Mouse (Mus musculus): Measurements from ENCODE around the gene Rhog. TPM values are rescaled to one million over a fixed set of nuclear protein-coding genes. Genes with fewer than 3 reads are reported as not detected.

Gene Rhog
- total RNA-seq, 2 experiments from 2014 or later: 13.8 to 14.5 TPM

DNA sequence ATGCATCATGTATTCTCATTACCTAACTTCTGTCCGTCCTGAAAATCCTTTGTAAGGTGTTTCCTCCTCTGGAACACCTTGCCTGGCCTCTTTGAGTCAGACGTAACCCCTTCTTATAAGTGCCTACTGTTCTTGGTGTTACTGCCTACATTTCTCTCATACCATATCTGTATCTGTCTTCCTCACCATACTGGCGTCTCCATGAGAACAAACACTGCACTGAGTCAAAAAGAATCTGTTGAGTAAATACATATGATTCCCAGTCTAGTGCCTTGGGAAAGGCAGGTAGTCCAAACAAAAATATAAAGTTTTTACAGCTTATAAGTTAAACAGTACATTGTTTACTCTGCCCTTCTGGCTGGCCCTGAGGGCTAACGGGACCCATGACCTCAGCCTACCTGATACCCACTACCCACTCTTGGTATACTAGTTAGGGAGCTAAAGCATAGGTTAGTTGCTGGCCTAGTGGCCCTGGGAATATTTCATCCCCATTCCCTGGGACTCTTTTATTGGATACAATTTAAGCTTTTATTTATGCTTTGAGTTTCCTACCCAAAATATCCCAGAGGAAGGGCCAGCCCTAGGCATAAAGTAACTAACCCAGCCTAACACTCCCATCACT lies 27.7 kb downstream of the Rhog start:
- no peak for DNase-seq (ENCODE audit: extremely low spot score in 1 of 2, low spot score in 2 of 2)
- intact Hi-C loops (cut with DNase I): no loop called here

DNA sequence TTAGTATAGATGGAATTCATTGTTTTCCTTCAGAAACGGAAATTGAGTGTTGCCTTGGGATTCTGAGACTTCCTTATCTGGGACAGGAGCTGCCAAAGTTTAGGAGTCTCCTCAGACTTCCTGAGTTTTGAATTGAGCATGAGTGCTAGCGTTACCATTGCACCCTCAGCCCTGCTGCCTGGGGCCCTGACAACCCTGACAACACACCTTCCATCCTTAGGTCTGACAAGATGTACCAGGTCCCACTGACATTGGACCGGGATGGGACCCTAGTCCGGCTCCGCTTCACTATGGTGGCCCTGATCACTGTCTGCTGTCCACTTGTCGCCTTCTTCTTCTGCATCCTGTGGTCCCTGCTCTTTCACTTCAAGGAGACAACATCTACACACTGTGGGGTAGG lies 29.8 kb downstream of the Rhog start:
- no peak for DNase-seq (ENCODE audit: extremely low spot score in 1 of 2, low spot score in 2 of 2)
- intact Hi-C loops (cut with DNase I): no loop called here

DNA sequence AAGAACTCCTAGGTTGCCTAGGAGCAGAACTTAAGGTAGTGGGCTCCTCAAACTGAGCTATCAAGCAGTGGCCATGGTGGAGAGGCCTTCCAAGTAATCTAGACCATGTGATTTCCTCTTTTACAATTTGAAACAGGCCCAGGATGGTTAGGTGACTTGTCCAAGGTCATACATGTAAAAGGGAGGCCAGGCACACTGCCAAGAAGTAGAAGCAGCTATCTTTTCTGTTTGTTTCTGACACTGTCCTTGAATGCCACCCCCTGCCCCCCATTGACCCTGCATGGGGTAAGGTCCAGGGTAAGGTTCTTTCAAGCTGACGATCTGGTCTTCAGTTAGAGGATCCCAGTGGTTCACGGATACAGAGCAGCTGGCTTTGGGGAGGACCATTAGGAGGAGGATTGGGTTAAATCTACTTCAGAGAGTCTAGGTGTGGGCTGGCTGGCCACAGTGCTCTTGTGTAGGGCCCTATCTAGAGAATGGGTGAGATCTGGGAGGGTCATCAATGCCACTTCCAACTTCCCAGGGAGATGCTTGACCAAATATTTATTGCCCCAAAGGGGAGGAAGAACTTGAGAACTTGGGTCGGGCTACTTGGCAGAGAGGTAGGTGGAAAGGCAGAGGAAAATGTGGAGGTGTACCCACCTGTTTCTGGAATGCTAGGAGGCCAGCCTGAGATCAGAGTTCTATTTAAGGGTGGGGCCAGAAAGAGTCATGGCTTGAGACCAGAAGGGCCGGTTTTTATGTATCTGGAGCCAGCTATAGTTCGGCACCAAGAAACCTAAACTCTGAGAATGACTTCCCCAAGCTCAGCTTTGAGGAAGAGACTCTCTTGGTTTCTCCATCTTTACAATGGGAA lies 31.7 kb downstream of the Rhog start:
- intact Hi-C loops (cut with DNase I): no loop called here
- no peak for DNase-seq (ENCODE audit: extremely low spot score in 1 of 2, low spot score in 2 of 2)

- intact Hi-C loops (cut with DNase I): no loop called here
These were observed 32.9 kb downstream of the Rhog start for GRCm38 (mm10) chr7:102222830-102223556.

GRCm38 (mm10) chr7:102222336-102222735 lies 33.5 kb downstream of the Rhog start:
- peak in 1 of 2 experiments; percentile 42 for DNase-seq (ENCODE audit: extremely low spot score in 1 of 2, low spot score in 2 of 2)
- intact Hi-C loops (cut with DNase I): no loop called here

More at GRCm38 (mm10) chr7:102222830-102223556, 32.9 kb downstream of the Rhog start:
- peak; percentile 56 to 82 for DNase-seq (ENCODE audit: extremely low spot score in 1 of 2, low spot score in 2 of 2)

- intact Hi-C loops (cut with DNase I): no loop called here
- no peak for DNase-seq (ENCODE audit: extremely low spot score in 1 of 2, low spot score in 2 of 2)
These were observed 34.0 kb downstream of the Rhog start for GRCm38 (mm10) chr7:102221899-102222298.

DNA sequence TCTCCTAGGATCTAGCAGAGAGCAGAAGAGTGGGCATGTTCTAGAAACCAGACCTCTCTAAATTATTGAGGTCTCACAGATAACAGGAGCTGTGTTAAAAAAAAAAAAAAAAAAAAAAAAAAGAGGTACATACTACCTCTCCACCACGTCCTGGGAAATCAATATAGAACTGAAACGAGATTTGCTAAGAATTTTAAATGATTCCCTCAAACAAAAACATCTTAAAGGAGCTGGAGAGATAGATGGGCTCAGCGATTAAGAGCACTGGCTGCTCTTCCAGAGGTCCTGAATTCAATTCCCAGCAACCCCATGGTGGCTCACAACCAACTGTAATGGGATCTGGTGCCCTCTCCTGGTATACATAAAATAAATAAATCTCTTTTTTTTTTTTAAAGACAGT lies 44.8 kb downstream of the Rhog start:
- DNase-seq (ENCODE audit: extremely low spot score in 1 of 2, low spot score in 2 of 2): no peak
- intact Hi-C loops (cut with DNase I): loop anchor here (5.0 kb wide), 1 partner anchor 41 kb away; no protein-coding TSS in a partner anchor

DNA sequence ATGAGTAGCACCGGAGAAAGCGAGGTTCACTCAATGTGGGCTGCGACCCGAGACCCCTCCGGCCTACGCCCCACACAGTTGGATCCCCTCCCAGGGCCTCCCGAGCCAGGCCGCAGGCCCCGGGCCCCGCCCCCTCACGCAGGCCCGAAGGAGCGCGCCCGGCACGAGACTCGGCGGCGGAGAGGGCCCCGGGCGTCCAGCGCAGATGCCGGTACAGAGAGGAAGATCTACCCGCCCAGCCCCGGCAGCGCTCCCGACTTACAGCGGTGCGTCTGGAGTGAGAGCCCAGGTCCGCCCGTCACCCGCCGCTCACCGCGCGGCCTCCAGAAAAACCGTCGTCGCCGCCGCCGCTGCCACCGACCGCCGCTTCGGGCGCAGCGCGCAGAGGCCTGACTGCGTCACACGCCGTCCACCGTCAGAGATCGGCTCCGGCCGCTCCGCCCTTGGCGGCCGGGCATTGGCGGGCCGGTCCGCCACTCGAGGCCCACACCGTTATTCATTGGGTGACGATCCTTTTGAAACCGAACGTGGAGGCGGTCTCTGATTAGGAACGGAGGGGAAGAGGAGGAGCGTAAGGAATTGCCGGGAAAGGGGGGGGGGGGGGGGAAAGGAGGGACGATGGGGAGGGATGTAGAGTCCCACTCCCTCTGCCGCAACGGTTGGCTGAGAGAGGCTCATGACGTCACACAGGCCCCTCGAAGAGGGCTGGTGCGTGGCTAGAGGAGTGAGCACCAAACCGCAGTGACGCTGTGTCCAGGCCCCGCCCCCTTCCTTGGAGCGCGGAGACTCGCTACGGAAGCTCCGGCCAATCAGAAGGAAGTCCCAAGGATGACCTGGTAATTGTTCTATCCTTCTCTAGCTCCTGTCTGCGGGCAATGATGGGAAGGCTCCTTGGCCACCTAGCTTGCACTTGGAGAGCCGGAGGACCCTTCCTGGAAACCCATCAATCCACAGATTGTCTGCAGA lies 45.8 kb downstream of the Rhog start, which contains the start of the genes Nup98 and Pgap2:
Gene Nup98 (minus strand): TSS at position 421 of the 966 bp plus-strand sequence.
Gene Pgap2 (plus strand): TSS at position 453 of the 966 bp plus-strand sequence.
- intact Hi-C loops (cut with DNase I): loop anchor here (5.0 kb wide), 1 partner anchor 42 kb away; no protein-coding TSS in a partner anchor
- DNase-seq (ENCODE audit: extremely low spot score in 1 of 2, low spot score in 2 of 2): peak; percentile 99 to 100

DNA sequence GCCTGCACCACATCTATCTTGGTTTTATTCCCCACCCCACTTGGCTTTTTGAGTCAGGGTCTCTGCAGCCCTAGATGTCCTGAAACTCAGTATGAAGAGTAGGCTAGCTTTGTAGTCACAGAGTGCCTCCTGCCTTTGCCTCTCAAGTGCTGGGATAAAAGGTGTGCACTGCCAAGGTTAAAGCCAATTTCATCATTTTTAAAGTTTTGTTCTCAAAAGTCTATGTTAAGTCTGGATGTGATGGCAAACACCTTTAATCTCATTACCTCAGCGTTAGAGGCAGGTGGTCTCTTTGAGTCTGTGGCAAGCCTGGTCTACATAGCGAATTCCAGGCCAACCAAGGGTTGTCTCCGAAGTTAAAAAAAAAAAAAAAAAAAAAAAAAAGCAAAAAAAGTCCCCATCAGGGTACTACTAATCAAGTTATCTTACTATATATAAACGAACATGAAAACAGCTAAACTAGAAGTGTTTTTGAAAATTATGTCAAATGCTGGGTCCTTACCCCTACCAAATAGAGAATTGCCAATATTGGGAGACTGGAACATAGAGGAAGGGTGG lies 47.0 kb downstream of the Rhog start:
- no peak for DNase-seq (ENCODE audit: extremely low spot score in 1 of 2, low spot score in 2 of 2)
- intact Hi-C loops (cut with DNase I): no loop called here

DNA sequence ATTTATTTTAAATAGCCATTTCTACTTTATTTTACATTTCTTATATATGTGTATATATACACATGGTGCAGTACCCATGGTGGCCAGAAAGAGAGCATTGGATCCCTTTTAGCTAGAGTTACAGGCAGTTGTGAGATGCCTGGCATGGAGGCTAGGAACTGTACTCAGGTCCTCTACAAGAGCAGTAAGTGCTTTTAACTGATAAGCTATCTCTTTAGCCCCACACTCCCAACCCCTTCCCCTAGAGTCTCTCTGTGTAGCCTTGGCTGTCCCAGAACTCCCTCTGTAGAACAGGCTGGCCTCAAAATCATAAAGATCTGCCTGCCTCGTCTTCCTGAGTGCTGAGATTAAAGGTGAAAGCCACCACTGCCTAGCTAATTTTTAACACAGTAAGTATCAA lies 50.2 kb downstream of the Rhog start:
- intact Hi-C loops (cut with DNase I): no loop called here
- no peak for DNase-seq (ENCODE audit: extremely low spot score in 1 of 2, low spot score in 2 of 2)

DNA sequence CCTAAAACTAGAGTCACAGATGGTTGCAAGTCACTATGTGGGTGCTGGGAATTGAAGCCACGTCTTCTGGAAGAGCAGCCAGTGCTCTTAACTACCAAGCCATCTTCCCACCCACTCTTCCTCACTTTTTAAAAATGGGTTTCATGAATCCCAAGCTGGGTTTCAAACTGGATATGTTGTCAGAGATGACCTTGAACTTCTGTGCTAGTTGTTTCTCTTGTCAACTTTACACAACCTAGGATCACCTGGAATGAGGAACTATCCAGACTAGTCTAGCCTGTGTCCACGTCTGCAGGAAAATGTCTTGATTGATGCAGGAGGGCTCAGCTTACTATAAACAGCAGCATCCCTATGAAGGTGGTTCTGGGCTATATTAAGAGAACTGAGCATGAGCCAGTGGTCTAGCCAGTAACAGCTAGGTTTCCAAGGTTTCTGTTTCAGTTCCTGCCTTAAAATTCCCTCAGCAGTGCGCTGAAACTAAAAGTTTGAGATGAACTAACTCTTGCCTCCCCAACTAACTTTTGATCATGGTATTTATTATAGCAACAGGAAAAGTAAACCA lies 51.5 kb downstream of the Rhog start:
- intact Hi-C loops (cut with DNase I): no loop called here
- DNase-seq (ENCODE audit: extremely low spot score in 1 of 2, low spot score in 2 of 2): no peak

- intact Hi-C loops (cut with DNase I): no loop called here
- DNase-seq (ENCODE audit: extremely low spot score in 1 of 2, low spot score in 2 of 2): no peak
These were observed 54.7 kb downstream of the Rhog start for GRCm38 (mm10) chr7:102200996-102201785.

DNA sequence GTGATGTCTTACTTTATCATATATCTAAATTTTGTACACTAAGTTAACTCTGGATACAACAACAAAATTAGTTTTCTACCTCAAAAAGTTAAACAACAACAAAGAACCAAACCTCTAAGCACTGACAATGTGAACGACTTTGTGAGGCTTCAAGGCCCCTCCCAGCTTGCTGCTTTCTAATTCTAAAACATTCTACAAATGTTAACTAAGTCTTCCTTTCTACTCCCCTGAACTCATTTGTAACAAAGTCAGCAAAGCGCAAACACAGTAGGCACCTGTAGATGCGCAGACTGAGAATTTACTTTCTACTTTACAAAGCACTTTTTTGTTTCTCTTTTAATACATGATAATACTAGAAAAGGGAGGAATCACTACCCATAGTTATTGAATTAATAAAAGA lies 55.3 kb downstream of the Rhog start:
- intact Hi-C loops (cut with DNase I): no loop called here
- no peak for DNase-seq (ENCODE audit: extremely low spot score in 1 of 2, low spot score in 2 of 2)

GRCm38 (mm10) chr7:102192356-102192755 lies 63.5 kb downstream of the Rhog start:
- intact Hi-C loops (cut with DNase I): no loop called here
- DNase-seq (ENCODE audit: extremely low spot score in 1 of 2, low spot score in 2 of 2): no peak

Measured in left cerebral cortex, postnatal 10 days (tissue).